Mouse (Mus musculus) thymus, adult 2 months (tissue): Measurements from ENCODE around the gene Gm37240.

ENCODE experiments used
- CTCF ChIP-seq: fragments of 200-500 bp; IDR thresholded peaks from 2 replicates; pipeline ENCODE4 v1.5.1; 2012; ENCODE audit warnings: mild to moderate bottlenecking, control low read depth, low read length, moderate library complexity, borderline replicate concordance; ENCODE audit not compliant: control insufficient read depth, poor library complexity, insufficient read depth; ENCODE audit errors: extremely low read depth
- POLR2A ChIP-seq: fragments of 200-500 bp; IDR thresholded peaks from 2 replicates; pipeline ENCODE4 v1.6.1; 2012; ENCODE audit warnings: mild to moderate bottlenecking, low read length, control low read depth, moderate library complexity; ENCODE audit not compliant: control insufficient read depth, poor library complexity, insufficient read depth; ENCODE audit errors: extremely low read depth

DNA sequence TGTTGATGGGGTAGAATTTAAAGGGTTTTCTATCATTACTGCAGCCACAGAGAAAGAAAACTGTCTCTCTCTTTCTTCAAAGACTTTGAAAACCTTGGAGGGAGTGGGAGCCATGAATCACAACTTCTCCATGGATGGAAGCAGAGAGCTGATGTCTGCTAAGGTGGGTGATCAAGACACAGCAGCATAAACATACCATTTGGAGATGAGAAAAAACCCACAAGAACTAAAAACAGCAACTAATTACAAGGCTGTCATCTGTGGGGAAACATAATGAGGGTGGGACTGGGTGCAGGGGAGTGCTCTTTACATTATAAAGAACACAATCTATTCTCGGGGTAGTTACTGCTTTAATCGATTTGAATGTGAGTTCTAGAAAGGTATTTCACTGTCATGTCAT is 622.4 kb downstream of the Gm37240 start:
- TF ChIP-seq CTCF (no peak), POLR2A (no peak)
